Mouse (Mus musculus) urinary bladder, postnatal 25 days (tissue): ENCODE measurements at regions not wholly inside any gene's neighbourhood (a gene's known extent, or its start where the extent isn't known, plus 50 kb on each side); places are given as distances from the start of the nearest gene placed in this dataset.
"Not testable (repeated sequence)": the region's sequence is repeated elsewhere in the genome, so short reads cannot be mapped to it uniquely, and the experiment has no call there.

Experiments used
- DNase-seq: peaks from one replicate; pipeline ENCODE4 v3.0.0; 2022; ENCODE audit warnings: low spot score

- DNase-seq: no peak
Observed at GRCm38 (mm10) chr2:146724142-146724679, 131.5 kb upstream of the Kiz start.

DNA sequence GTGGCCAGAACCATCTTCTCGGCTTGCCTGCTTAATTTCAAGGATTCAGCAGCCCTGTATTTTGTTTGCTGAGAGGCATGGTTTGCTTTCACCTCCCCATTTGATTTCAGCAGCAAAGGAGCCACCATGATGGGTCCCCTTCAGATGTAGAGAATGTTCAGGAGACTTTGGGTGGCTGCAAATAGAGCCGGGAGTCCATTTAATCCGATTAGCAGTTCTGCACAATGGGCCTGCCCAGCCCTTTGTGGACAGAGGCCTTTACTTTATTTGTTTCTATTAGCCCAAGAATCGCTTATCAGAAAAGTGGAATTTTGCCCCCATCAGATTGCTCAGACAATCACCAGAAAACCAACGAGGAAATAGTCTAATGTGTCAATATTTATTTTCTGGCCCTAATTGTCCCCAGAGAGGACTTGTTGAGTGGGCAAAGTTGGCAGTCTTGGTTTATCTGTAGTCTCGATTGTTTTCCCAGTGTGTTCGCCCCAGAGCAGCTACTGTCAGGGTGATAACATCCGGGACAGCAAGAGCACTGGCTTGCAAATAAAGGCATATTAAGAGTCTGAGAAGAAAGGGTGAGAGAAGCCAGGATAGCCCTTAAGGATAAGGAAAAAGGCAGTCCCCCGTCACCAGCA is 130.6 kb upstream of the Kiz start:
- DNase-seq: no peak

DNA sequence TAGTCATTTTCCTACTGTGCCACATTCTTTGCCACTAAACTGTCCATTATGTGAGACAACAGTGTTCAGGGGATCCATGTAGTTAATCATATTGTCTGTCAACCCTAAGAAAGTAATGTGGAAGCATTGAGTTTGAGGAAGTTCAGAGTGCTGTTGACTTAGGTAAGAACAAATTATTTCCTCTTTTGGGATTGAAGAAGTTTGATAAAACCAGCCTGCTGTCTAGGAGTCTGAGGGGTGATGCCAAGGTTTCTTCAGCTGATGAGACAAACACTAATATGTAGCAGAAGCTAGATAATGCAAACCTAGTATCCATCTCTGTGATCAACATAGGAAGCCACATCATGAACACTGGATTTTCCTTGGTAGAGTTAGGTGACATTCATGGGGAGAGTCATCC is 127.0 kb upstream of the Kiz start:
- DNase-seq: no peak

GRCm38 (mm10) chr2:146731081-146731480 is 124.6 kb upstream of the Kiz start:
- DNase-seq: no peak

GRCm38 (mm10) chr2:146732891-146733290 is 122.8 kb upstream of the Kiz start:
- not testable (repeated sequence) for DNase-seq

- no peak for DNase-seq
Observed at GRCm38 (mm10) chr2:146744396-146744795, 111.3 kb upstream of the Kiz start.

DNA sequence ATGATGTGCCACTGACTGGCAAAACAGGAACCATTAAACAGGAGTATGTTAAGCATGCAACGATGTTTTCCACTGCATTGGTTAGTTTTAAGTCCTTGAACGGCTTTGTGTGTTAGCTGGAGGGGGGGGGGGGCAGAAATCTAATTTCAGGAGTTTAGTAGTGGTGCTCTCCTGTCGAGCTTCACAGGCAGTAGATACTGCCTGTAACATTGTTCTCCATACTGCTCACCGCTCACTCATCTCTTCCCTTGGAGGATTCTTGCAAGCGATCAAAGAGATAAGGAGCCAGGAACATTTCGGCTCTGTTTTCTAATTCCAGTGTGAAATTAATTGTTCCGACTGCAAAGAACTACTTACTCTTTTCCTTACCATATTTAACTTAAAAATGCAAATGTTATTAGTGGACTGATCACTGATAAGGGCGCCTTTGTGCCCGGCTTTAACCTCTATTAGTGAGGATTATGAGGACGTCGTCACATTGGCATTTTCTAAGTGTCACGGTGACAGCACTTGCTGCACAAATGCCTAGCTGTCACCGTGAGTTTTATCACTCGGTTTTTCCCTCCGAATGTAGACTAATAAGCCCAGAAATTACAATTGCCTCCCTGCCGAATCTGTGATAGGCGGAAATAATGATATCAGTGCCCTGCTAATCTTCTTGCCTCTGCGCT is 110.5 kb upstream of the Kiz start:
- no peak for DNase-seq

DNA sequence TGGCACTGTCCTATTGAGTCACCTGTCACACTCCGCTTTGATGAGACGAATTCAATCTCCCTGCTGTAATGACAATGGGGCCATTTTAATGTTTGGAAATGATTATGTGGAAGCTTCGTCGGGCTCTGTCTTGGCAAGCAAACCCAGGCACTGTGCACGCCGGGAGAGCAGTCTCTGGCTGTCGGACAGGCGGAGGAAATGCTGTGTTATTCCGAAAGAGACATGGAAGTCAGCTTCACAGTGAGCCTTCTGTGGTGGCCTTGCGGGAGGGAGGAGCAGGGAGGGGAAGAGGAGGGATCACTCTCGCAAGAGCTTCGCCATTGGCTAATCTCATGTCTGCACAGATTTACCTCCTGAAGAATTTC is 110.0 kb upstream of the Kiz start:
- no peak for DNase-seq

DNA sequence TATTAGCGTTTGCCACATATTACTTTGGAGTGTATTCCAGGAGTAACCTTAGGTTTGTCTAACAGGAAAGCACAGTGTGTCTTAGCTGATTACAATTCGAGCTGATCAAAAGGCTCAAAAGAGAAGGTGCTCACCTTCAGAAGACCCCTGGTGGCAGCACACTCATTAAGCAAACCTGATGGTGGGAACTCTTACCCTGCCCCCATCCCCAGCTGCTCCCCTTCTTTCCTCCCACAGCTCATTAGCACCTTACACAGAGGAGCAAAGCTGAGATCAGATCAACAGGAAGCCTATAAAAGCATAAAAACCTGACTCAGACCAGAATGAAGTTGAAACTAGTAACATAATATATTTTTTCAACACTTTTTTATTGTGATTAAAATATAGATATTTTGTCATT is 101.7 kb upstream of the Kiz start:
- no peak for DNase-seq

DNA sequence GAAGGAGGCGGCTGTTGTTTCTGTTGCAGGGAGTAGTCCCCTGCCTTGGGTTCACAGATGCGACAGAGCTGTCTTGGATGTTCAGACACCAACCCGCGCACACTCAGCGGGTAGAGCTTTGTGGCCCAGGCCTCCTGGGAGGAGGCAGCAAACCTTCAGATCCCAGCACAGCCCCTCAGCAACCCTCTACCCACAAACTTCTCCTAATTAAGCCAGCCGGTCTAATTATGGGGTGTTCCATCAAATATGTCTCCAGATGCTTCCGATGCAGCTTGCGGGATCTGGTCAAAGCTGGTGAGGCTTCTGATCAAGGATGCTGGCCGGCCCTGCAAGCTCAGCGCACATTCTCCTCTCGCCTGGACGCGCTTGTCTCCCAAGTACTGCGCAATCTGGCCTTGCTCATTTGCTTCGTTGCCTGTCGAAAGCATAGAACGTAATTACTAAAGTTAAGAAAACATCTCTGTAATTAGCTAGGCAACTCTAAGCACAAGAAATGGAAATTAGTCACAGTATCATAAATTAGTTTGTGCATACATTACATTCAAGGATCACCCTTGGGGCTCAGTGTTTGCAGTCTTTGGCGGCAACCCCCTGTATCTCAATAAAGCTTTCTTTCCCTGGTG is 92.0 kb upstream of the Kiz start:
- DNase-seq: no peak

DNA sequence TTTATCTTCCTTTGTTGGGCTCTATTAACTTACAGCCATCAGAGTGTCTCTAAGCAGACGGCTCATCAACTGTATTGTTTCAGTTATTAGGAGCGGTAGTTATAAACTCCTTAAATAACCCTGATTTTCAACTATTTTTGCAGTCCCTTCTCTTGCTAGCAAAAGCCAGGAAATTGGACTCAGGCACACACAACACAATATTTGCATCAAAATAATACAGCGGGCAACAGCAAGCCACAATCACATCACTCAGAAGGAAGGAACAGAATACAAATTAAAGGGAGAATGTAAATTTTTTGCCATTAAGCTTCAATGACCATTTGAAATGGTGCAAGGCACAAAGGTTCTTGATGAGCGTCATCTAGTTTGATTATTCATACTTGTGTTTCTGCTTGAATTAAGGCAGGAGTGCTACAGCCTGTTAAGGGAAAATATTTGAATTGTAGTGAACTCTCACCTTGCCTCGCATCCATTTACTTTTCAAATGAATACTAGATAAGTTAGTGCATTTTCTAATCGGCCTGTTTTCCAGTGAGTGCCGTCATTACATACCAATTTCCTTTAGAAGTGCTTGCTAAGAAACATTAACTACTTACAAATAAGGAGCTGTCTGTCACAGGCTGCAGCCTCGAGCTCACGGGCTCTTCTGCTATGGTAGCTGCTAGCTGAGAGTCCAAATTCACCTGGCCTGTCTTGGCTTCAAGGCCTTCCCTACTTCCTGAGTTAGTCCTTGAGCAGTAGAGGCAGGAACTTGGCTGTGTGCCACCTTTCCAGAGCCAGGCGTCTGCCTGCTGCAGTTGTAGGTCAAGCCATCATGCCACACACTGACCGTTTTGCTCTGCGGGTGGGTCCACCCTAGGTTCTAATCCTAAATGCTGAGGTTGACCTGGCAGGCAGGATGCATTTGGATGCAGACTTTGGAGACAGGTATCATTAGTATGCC is 91.1 kb upstream of the Kiz start:
- no peak for DNase-seq

DNA sequence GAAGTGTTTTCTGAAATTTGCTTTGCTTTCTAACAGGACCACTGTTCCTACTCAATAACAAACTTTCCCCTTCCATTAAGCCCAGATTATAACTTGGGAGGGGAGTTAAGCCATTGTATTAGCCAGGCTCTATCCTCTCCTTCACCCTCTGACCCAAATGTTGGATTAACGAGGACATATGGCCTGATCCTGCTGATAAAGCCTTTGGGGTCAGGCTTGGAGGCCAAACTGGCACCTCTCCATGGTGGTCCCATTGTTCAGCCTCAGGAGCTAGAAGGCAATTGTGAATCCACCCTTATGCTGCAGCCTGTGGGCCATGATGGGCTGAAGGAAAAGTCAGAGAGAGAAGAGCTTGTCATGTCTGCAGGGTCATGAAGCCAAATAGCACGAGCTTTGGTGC is 80.8 kb upstream of the Kiz start:
- DNase-seq: no peak

DNA sequence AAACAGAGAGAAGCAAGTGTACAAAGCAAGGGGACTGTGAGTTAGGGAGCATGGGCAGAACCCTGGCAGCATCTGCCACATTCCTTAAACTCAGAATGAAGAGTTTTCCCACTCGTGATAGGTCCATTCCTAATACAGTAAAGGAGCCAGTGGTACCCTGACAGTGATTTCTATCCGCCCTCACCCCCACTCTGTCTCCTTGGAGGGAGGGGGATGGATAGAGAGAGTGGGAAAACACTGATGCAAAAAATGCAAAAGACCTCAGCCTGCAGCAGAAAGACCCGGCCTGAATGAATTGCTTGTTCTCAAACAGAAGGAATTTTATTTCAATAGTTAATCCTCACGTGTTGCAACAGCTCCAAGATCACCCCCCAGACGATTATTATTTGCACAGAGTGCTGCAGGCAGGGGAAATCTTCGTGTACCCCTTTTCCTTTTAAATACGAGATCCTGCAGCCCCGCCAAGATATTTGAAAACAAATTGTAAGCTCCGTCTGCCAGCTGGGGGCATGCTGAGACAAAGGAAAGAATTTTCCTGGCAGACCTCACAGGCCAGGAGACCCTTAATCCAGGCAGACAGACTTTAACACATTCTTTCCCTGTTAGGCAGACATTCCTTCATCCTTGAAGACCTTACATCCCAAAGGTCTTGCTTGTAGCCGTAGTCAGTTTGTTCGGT is 68.4 kb upstream of the Kiz start:
- no peak for DNase-seq

DNA sequence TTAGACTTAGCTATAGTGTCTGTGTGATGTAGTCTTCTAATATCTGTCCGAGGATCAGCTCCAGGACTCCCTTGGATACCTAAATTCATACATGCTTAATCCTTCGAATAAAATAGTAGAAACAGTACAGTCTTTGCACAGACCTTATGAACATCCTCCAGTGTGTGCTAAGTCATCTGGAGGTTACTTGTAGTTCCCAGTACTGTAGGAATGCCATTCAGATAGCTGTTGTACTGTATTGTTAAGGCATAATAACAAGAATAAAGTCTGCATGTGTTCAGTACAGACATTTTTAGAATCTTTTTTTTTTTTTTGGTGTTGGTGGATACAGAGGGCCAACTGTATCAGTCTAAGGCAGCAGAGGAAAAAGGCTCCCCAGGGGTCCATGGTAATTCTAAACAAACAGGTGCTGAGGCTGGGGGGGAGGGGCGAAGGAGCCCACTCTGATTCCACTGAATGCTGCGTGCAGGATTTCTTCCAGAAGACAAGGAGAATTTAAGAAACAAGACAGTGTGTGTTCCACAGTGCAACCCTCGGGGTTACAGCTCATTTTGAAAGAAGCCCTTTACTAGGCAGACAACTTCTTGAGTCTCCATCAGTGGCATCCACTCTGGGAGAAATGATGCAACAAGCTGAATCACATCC is 67.7 kb upstream of the Kiz start:
- DNase-seq: no peak

- no peak for DNase-seq
Observed at GRCm38 (mm10) chr2:146792844-146793420, 62.7 kb upstream of the Kiz start.

DNA sequence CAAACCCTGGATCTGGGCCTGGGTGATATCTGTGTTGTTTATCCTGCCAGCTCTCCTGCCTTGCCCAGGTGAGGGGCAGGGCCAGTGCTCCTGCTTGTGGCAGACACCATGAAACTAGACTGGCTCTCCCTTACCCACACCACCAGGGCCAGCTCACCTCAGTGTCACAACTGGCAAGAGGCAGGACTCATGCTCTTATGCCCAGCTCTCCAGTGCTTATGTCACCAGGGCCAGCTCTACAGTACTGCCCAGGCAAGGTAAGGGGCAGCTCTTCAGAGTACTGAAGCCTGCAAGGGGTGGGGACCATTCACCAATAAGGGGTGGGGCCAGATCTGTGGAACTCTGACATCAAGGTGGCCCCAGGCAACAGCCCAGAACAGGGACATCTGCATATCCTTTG is 52.7 kb upstream of the Kiz start:
- no peak for DNase-seq
